Mouse (Mus musculus): ENCODE results near the gene Spata2. TPM values are rescaled to one million over a fixed set of nuclear protein-coding genes. Genes with fewer than 3 reads are reported as not detected.

Spata2 gene
- total RNA-seq, 2 experiments from 2014 or later = 77.8 to 83.1 TPM

GRCm38 (mm10) chr2:167445911-167446780 lies 46.5 kb downstream of the Spata2 start:
- no peak for DNase-seq

- no peak for DNase-seq
These were observed 49.1 kb downstream of the Spata2 start for GRCm38 (mm10) chr2:167443411-167444193.

DNA sequence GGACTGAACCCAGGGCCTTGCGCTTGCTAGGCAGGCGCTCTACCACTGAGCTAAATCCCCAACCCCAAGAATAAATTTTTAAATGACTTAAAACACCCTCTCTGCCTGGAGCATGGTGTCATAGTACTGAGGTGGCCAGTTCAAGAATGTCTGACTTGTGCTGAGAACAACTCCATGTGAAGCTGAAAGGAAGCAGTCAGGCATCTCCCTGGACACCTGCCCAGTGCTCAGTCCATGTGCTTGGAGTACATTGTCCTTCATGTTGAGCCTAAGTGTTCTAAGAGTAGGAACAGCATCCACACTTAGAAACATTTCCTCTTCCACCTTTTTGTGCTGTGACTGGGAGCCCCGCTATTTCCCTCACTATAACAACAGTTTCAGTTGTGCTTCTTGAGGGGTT lies 53.3 kb downstream of the Spata2 start:
- no peak for DNase-seq

DNA sequence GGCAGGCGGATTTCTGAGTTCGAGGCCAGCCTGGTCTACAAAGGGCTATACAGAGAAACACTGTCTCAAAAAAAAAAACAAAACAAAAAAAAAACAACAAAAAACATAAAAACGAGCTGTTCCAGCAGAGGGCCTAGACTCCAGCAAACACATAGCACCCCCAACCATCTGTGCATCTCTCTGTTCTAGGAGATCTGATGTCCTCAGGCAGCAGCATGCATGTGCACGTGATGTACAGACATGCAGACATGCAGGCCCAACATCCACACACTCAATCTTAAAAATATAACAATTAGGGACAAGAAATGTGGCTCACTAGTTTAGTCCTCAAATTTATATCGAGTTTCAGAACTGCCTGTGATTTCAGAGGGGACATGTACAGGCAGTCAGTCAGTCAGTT lies 56.3 kb downstream of the Spata2 start:
- no peak for DNase-seq

GRCm38 (mm10) chr2:167435631-167436030 lies 57.1 kb downstream of the Spata2 start:
- no peak for DNase-seq

- no peak for DNase-seq
These were observed 58.1 kb downstream of the Spata2 start for GRCm38 (mm10) chr2:167434570-167434969.

GRCm38 (mm10) chr2:167431418-167431776 lies 61.3 kb downstream of the Spata2 start:
- no peak for DNase-seq

Other genes with a start within 250 kb of the Spata2 start
- 10 to 100 TPM; 44.2 to 49.7 TPM for gene B4galt5, start 143.7 kb downstream of the Spata2 start, total RNA-seq (2021)
- 10 to 100 TPM; 28.3 to 34.1 TPM for gene Slc9a8, start 71.2 kb downstream of the Spata2 start, total RNA-seq (2021)
- 10 to 100 TPM; 48.4 to 51.1 TPM for gene Rnf114, start 242 bp downstream of the Spata2 start, total RNA-seq (2021)
- gene Snai1, start 45.3 kb upstream of the Spata2 start, total RNA-seq (2021) = under 1 TPM; 0.50 to 0.94 TPM
- gene Ube2v1, start 139.2 kb upstream of the Spata2 start, total RNA-seq (2021) = 100 to 1,000 TPM; 208 to 231 TPM
- gene Gm20431, start 168.6 kb upstream of the Spata2 start, total RNA-seq (2021) = 10 to 100 TPM; 39.4 to 47.0 TPM
- gene Cebpb, start 196.0 kb upstream of the Spata2 start, total RNA-seq (2021) = 10 to 100 TPM; 32.6 to 34.3 TPM
- gene Tmem189, start 196.9 kb upstream of the Spata2 start, total RNA-seq (2021) = 10 to 100 TPM; 46.2 to 51.6 TPM

All from layer of hippocampus, postnatal 36 days (tissue).